Comparison of ENCODE assay signal across 8 mouse cellular contexts in genomic region chr4:117120052-117120444, GRCm38 (mm10). TPM values are rescaled to one million over a fixed set of nuclear protein-coding genes. Genes with fewer than 3 reads are reported as not detected.
DNase-seq lines count a peak whose midpoint lies in the region; ATAC-seq and TF ChIP-seq lines count a peak whose summit lies in the region.

No protein-coding gene starts in this region.

- DNase-seq in cerebellum, adult 2 months = no peak
- no peak for DNase-seq in cerebellum, postnatal 4 days (ENCODE audit: low spot score in 2 of 2)
- DNase-seq in neural tube, embryonic 11.5 days (ENCODE audit: low spot score) = no peak
- no peak for DNase-seq in neural tube, embryonic 10.5 days (ENCODE audit: extremely low spot score, low spot score)
- DNase-seq in limb, embryonic 14.5 days (ENCODE audit: low spot score) = no peak
- DNase-seq in thymus, adult 18-20 months = no peak
- DNase-seq in spleen, postnatal 14 days (ENCODE audit: low spot score in 2 of 2) = no peak

- 5% methylated on average over 10 of the region's 10 CpGs for WGBS in cerebellum, adult 2 months
- WGBS in neural tube, embryonic 11.5 days = 11% methylated on average over 10 of the region's 10 CpGs
- 5% methylated on average over 10 of the region's 10 CpGs for WGBS in limb, embryonic 14.5 days
- 2% methylated on average over 10 of the region's 10 CpGs for WGBS in stomach, embryonic 15.5 days

- peak overlapping the region; percentile 73 for H3K27ac ChIP-seq in cerebellum, adult 2 months (ENCODE audit: insufficient read depth, low read length)
- peak overlapping the region; percentile 72 for H3K27ac ChIP-seq in neural tube, embryonic 11.5 days (ENCODE audit: low read depth, low read length)
- peak overlapping the region; percentile 86 for H3K27ac ChIP-seq in limb, embryonic 14.5 days (replicated peaks; ENCODE audit: low read depth, low read length)
- H3K27ac ChIP-seq in stomach, embryonic 15.5 days = peak overlapping the region; percentile 84

- H3K9ac ChIP-seq in neural tube, embryonic 11.5 days (ENCODE audit: low read length) = peak overlapping the region; percentile 41
- peak overlapping the region; percentile 69 for H3K9ac ChIP-seq in limb, embryonic 14.5 days (ENCODE audit: low read depth, low read length, severe bottlenecking)
- peak overlapping the region; percentile 14; the same call in 1 of the 2 replicates for H3K9ac ChIP-seq in stomach, embryonic 15.5 days

- no peaks in the 10 kb centered on the region for H3K36me3 ChIP-seq in neural tube, embryonic 11.5 days (ENCODE audit: control insufficient read depth, insufficient read depth, low read length)
- peaks cover 8% of the 10 kb centered on the region for H3K36me3 ChIP-seq in limb, embryonic 14.5 days (ENCODE audit: control insufficient read depth, insufficient read depth, low read length)
- H3K36me3 ChIP-seq in stomach, embryonic 15.5 days = no peaks in the 10 kb centered on the region

- H3K27me3 ChIP-seq in cerebellum, adult 2 months (ENCODE audit: control insufficient read depth, insufficient read depth, low read length) = no peaks in the 10 kb centered on the region
- H3K27me3 ChIP-seq in neural tube, embryonic 11.5 days (ENCODE audit: control insufficient read depth, insufficient read depth, low read length) = no peaks in the 10 kb centered on the region
- no peaks in the 10 kb centered on the region for H3K27me3 ChIP-seq in limb, embryonic 14.5 days (ENCODE audit: control insufficient read depth, insufficient read depth, low read length)
- no peaks in the 10 kb centered on the region for H3K27me3 ChIP-seq in stomach, embryonic 15.5 days (replicated peaks)

- no peaks in the 10 kb centered on the region for H3K9me3 ChIP-seq in neural tube, embryonic 11.5 days (ENCODE audit: control insufficient read depth, low read length)
- H3K9me3 ChIP-seq in limb, embryonic 14.5 days (ENCODE audit: control insufficient read depth, low read length) = no peaks in the 10 kb centered on the region
- H3K9me3 ChIP-seq in stomach, embryonic 15.5 days = no peaks in the 10 kb centered on the region

- peak overlapping the region; percentile 74 for H3K4me3 ChIP-seq in cerebellum, adult 2 months (replicated peaks; ENCODE audit: insufficient read depth, low read depth, low read length)
- peak overlapping the region; percentile 62 for H3K4me3 ChIP-seq in neural tube, embryonic 11.5 days (ENCODE audit: low read depth, low read length)
- peak overlapping the region; percentile 68 for H3K4me3 ChIP-seq in limb, embryonic 14.5 days (replicated peaks; ENCODE audit: low read length)
- peak overlapping the region; percentile 82 for H3K4me3 ChIP-seq in stomach, embryonic 15.5 days (replicated peaks)

- peak overlapping the region; percentile 100 for H3K4me2 ChIP-seq in neural tube, embryonic 11.5 days (ENCODE audit: low read depth)
- peak overlapping the region; percentile 100 for H3K4me2 ChIP-seq in limb, embryonic 14.5 days (replicated peaks; ENCODE audit: low read depth, low read length, severe bottlenecking)
- peak overlapping the region; percentile 100 for H3K4me2 ChIP-seq in stomach, embryonic 15.5 days

- ATAC-seq in neural tube, embryonic 11.5 days (ENCODE audit: insufficient read depth, low FRiP score, low TSS enrichment) = peak; percentile 22
- no peak for ATAC-seq in limb, embryonic 14.5 days (ENCODE audit: low FRiP score, low read depth)
- no peak for ATAC-seq in stomach, embryonic 15.5 days (ENCODE audit: insufficient read depth, low FRiP score, low read depth)

- no peak for TF ChIP-seq CTCF in cerebellum, adult 2 months (IDR thresholded peaks at IDR 0.05; ENCODE audit: borderline replicate concordance, insufficient read depth, low read depth, low read length)

- TF ChIP-seq POLR2A in cerebellum, adult 2 months (IDR thresholded peaks at IDR 0.05; ENCODE audit: borderline replicate concordance, insufficient read depth, low read length) = no peak
- no peak for TF ChIP-seq POLR2A in limb, embryonic 14.5 days (IDR thresholded peaks at IDR 0.05; ENCODE audit: borderline replicate concordance, extremely low read depth, insufficient read depth, insufficient read length)

- no peaks in the 10 kb centered on the region; the same call in 1 of the 2 replicates for H3K4me1 ChIP-seq in cerebellum, adult 2 months (ENCODE audit: control insufficient read depth, insufficient read depth, low read length)
- H3K4me1 ChIP-seq in neural tube, embryonic 11.5 days (ENCODE audit: control insufficient read depth, insufficient read depth, low read length) = peaks cover 6% of the 10 kb centered on the region
- H3K4me1 ChIP-seq in limb, embryonic 14.5 days (ENCODE audit: control insufficient read depth, insufficient read depth, low read length) = peaks cover 11% of the 10 kb centered on the region
- H3K4me1 ChIP-seq in stomach, embryonic 15.5 days = peaks cover 8% of the 10 kb centered on the region

RNA-seq across cellular contexts. Expression of gene Btbd19, which starts 5.5 kb away (rescaled TPM):
- 7.0 and 7.1 TPM in 2 replicates for polyA plus RNA-seq in cerebellum, adult 2 months (2012; rRNA removed)
- 3.4 and 4.0 TPM in 2 replicates for polyA plus RNA-seq in neural tube, embryonic 11.5 days (2014; fragmentation: Nextera tagmentation; extraction: Ambion mirVana)
- 16.0 and 23.0 TPM in 2 replicates for polyA plus RNA-seq in limb, embryonic 14.5 days (2012; rRNA removed)
- 5.0 and 6.2 TPM in 2 replicates for polyA plus RNA-seq in limb, embryonic 14.5 days (2014; fragmentation: Nextera tagmentation; extraction: Ambion mirVana)
- polyA plus RNA-seq in stomach, embryonic 15.5 days (2015; fragmentation: Nextera tagmentation; extraction: Ambion mirVana) = 6.7 and 7.6 TPM in 2 replicates

RNA-seq across cellular contexts. Expression of gene Tctex1d4, which starts 6.5 kb away (rescaled TPM):
- 0.92 and 2.2 TPM in 2 replicates for polyA plus RNA-seq in cerebellum, adult 2 months (2012; rRNA removed)
- not detected in 2 replicates for polyA plus RNA-seq in neural tube, embryonic 11.5 days (2014; fragmentation: Nextera tagmentation; extraction: Ambion mirVana)
- polyA plus RNA-seq in limb, embryonic 14.5 days (2012; rRNA removed) = 0.10 and 0.14 TPM in 2 replicates
- not detected in 2 replicates for polyA plus RNA-seq in limb, embryonic 14.5 days (2014; fragmentation: Nextera tagmentation; extraction: Ambion mirVana)
- polyA plus RNA-seq in stomach, embryonic 15.5 days (2015; fragmentation: Nextera tagmentation; extraction: Ambion mirVana) = 0.24 TPM in 1 of 2 replicates, not detected in the other

RNA-seq across cellular contexts. Expression of gene Plk3, which starts 13.7 kb away (rescaled TPM):
- 11.2 and 13.6 TPM in 2 replicates for polyA plus RNA-seq in cerebellum, adult 2 months (2012; rRNA removed)
- 42.5 and 48.9 TPM in 2 replicates for polyA plus RNA-seq in neural tube, embryonic 11.5 days (2014; fragmentation: Nextera tagmentation; extraction: Ambion mirVana)
- polyA plus RNA-seq in limb, embryonic 14.5 days (2012; rRNA removed) = 7.3 and 8.9 TPM in 2 replicates
- 4.7 and 5.8 TPM in 2 replicates for polyA plus RNA-seq in limb, embryonic 14.5 days (2014; fragmentation: Nextera tagmentation; extraction: Ambion mirVana)
- 3.8 and 4.7 TPM in 2 replicates for polyA plus RNA-seq in stomach, embryonic 15.5 days (2015; fragmentation: Nextera tagmentation; extraction: Ambion mirVana)

RNA-seq across cellular contexts. Expression of gene Ptch2, which starts 24.2 kb away (rescaled TPM):
- 3.6 and 3.9 TPM in 2 replicates for polyA plus RNA-seq in cerebellum, adult 2 months (2012; rRNA removed)
- 3.4 and 3.9 TPM in 2 replicates for polyA plus RNA-seq in neural tube, embryonic 11.5 days (2014; fragmentation: Nextera tagmentation; extraction: Ambion mirVana)
- 24.0 and 37.5 TPM in 2 replicates for polyA plus RNA-seq in limb, embryonic 14.5 days (2012; rRNA removed)
- polyA plus RNA-seq in limb, embryonic 14.5 days (2014; fragmentation: Nextera tagmentation; extraction: Ambion mirVana) = 11.2 and 11.4 TPM in 2 replicates
- polyA plus RNA-seq in stomach, embryonic 15.5 days (2015; fragmentation: Nextera tagmentation; extraction: Ambion mirVana) = 6.5 and 7.0 TPM in 2 replicates

RNA-seq across cellular contexts. Expression of gene Rps8, which starts 36.0 kb away (rescaled TPM):
- polyA plus RNA-seq in cerebellum, adult 2 months (2012; rRNA removed) = 458 and 507 TPM in 2 replicates
- polyA plus RNA-seq in neural tube, embryonic 11.5 days (2014; fragmentation: Nextera tagmentation; extraction: Ambion mirVana) = 818 and 875 TPM in 2 replicates
- 1,144 and 1,706 TPM in 2 replicates for polyA plus RNA-seq in limb, embryonic 14.5 days (2012; rRNA removed)
- polyA plus RNA-seq in limb, embryonic 14.5 days (2014; fragmentation: Nextera tagmentation; extraction: Ambion mirVana) = 1,276 and 1,329 TPM in 2 replicates
- polyA plus RNA-seq in stomach, embryonic 15.5 days (2015; fragmentation: Nextera tagmentation; extraction: Ambion mirVana) = 968 and 983 TPM in 2 replicates

Comparison
In these comparisons a context has a peak if more than half of its experiments do, and no peak if none do; other contexts are left out.
1. H3K9ac ChIP-seq: peak in every context shown above with its lines; median percentile 69 in limb, embryonic 14.5 days; 41 in neural tube, embryonic 11.5 days; 14 in stomach, embryonic 15.5 days.